Mouse (Mus musculus) urinary bladder, postnatal 0 days (tissue): ENCODE results near the gene Klk1b26. TPM values are rescaled to one million over a fixed set of nuclear protein-coding genes. Genes with fewer than 3 reads are reported as not detected.

Source experiments
- polyA plus RNA-seq: library from polyadenylated mRNA; unstranded; fragments of >200 nt; fragmentation: Nextera tagmentation; extraction: Ambion mirVana; gene quantifications from 2 replicates; pipeline ENCODE4 v1.2.1, GENCODE M21; 2015

The Klk1b26 gene
- polyA plus RNA-seq = not detected in 2 replicates

GRCm38 (mm10) chr7:44011868-44012267 is at the start of gene Klk1b26:
Klk1b26 (plus strand) TSS chr7:44012168.

GRCm38 (mm10) chr7:43966451-43966850 is 45.5 kb upstream of the Klk1b26 start, which contains the start of gene Klk1b1:
Klk1b1 (plus strand) TSS chr7:43966751.

GRCm38 (mm10) chr7:43975761-43976160 is 36.2 kb upstream of the Klk1b26 start, which contains the start of gene Klk1b9:
Klk1b9 (plus strand) TSS chr7:43976061.

DNA sequence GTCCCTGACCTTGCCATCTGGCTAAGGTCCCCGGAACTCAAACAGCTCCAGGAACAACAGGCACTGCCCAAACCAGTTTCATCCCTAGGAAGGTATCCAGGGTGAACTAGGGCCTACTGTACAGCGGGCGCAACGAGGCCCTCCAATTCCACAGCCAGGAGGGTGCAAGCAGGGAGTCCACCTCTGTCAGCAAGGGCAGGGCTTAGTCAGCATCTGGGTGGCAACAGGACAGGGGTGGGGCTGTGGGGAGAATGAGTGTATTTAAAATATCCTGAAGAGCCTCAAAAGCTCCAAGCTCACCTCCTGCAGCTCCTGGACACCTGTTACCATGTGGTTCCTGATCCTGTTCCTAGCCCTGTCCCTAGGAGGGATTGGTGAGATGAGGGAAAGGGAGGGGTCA is 16.4 kb upstream of the Klk1b26 start, which contains the start of gene Klk1b11:
TSS of gene Klk1b11 (plus strand) at position 301 of the 400 bp plus-strand sequence.

GRCm38 (mm10) chr7:44051990-44052389 is 40.0 kb downstream of the Klk1b26 start, which contains the start of gene Klk1b27:
Klk1b27 (plus strand) TSS chr7:44052290.

Other genes with a start within 250 kb of the Klk1b26 start
- gene Klk12, start 243.3 kb upstream of the Klk1b26 start, polyA plus RNA-seq = not detected in 2 replicates
- 0.17 TPM in 1 of 2 replicates, not detected in the other for gene Klk11, start 237.6 kb upstream of the Klk1b26 start, polyA plus RNA-seq
- 0.91 and 1.4 TPM in 2 replicates for gene Klk10, start 231.1 kb upstream of the Klk1b26 start, polyA plus RNA-seq
- gene Klk9, start 220.3 kb upstream of the Klk1b26 start, polyA plus RNA-seq = 0.11 and 0.17 TPM in 2 replicates
- 10.9 and 17.2 TPM in 2 replicates for gene Klk8, start 214.6 kb upstream of the Klk1b26 start, polyA plus RNA-seq
- not detected in 2 replicates for gene Klk7, start 200.9 kb upstream of the Klk1b26 start, polyA plus RNA-seq
- gene Klk6, start 187.7 kb upstream of the Klk1b26 start, polyA plus RNA-seq = 0.40 and 0.65 TPM in 2 replicates
- gene Klk5, start 170.2 kb upstream of the Klk1b26 start, polyA plus RNA-seq = not detected in 2 replicates
- not detected in 2 replicates for gene Klk4, start 131.0 kb upstream of the Klk1b26 start, polyA plus RNA-seq
- gene Klk15, start 78.4 kb upstream of the Klk1b26 start, polyA plus RNA-seq = not detected in 2 replicates
- not detected in 2 replicates for gene Klk1b8, start 61.5 kb upstream of the Klk1b26 start, polyA plus RNA-seq
- not detected in 2 replicates for gene Klk1b1, start 45.4 kb upstream of the Klk1b26 start, polyA plus RNA-seq
- not detected in 2 replicates for gene Klk1b9, start 36.1 kb upstream of the Klk1b26 start, polyA plus RNA-seq
- not detected in 2 replicates for gene Klk1b11, start 16.3 kb upstream of the Klk1b26 start, polyA plus RNA-seq
- not detected in 2 replicates for gene Klk1b27, start 40.1 kb downstream of the Klk1b26 start, polyA plus RNA-seq
- not detected in 2 replicates for gene Klk1b21, start 90.2 kb downstream of the Klk1b26 start, polyA plus RNA-seq
- gene Klk1b22, start 100.5 kb downstream of the Klk1b26 start, polyA plus RNA-seq = not detected in 2 replicates
- gene Klk1b16, start 124.6 kb downstream of the Klk1b26 start, polyA plus RNA-seq = not detected in 2 replicates
- not detected in 2 replicates for gene Klk1b24, start 176.1 kb downstream of the Klk1b26 start, polyA plus RNA-seq
- gene Klk1b3, start 186.0 kb downstream of the Klk1b26 start, polyA plus RNA-seq = not detected in 2 replicates
- not detected in 2 replicates for gene Klk1b4, start 195.3 kb downstream of the Klk1b26 start, polyA plus RNA-seq
- gene Klk1b5, start 203.8 kb downstream of the Klk1b26 start, polyA plus RNA-seq = not detected in 2 replicates
- not detected in 2 replicates for gene Klk1, start 213.2 kb downstream of the Klk1b26 start, polyA plus RNA-seq
- gene Gm36864, start 224.0 kb downstream of the Klk1b26 start, polyA plus RNA-seq = not detected in 2 replicates
- gene 1700028J19Rik, start 234.5 kb downstream of the Klk1b26 start, polyA plus RNA-seq = 0.71 and 1.4 TPM in 2 replicates
- gene 2410002F23Rik, start 234.6 kb downstream of the Klk1b26 start, polyA plus RNA-seq = 55.7 and 58.6 TPM in 2 replicates
- not detected in 2 replicates for gene Acp4, start 245.2 kb downstream of the Klk1b26 start, polyA plus RNA-seq
- gene Gm15517, start 249.3 kb downstream of the Klk1b26 start, polyA plus RNA-seq = not detected in 2 replicates